Mouse (Mus musculus) heart, embryonic 10.5 days (tissue): ENCODE measurements at regions not wholly inside any gene's neighbourhood (a gene's known extent, or its start where the extent isn't known, plus 50 kb on each side); places are given as distances from the start of the nearest gene placed in this dataset.

Experiments
- DNase-seq: peaks from one replicate; pipeline ENCODE4 v3.0.0-alpha.2; 2017; ENCODE audit warnings: low spot score
- H3K27ac ChIP-seq: fragments of 300-500 bp; sonication (generic); 2 replicates; pipeline ENCODE4 v1.5.1; 2016; ENCODE audit warnings: mild to moderate bottlenecking
- H3K27me3 ChIP-seq: fragments of 300-500 bp; sonication (generic); 2 replicates; pipeline ENCODE4 v1.6.1; 2016; ENCODE audit warnings: mild to moderate bottlenecking; ENCODE audit not compliant: poor library complexity, insufficient read depth, severe bottlenecking
- H3K36me3 ChIP-seq: fragments of 300-500 bp; sonication (generic); 2 replicates; pipeline ENCODE4 v1.6.1; 2016; ENCODE audit warnings: mild to moderate bottlenecking, moderate library complexity
- H3K4me1 ChIP-seq: fragments of 300-500 bp; sonication (generic); 2 replicates; pipeline ENCODE4 v1.6.1; 2016; ENCODE audit warnings: mild to moderate bottlenecking
- H3K4me3 ChIP-seq: fragments of 300-500 bp; sonication (generic); 2 replicates; pipeline ENCODE4 v1.5.1; 2016; ENCODE audit warnings: mild to moderate bottlenecking, moderate library complexity
- H3K9me3 ChIP-seq: fragments of 300-500 bp; sonication (generic); 2 replicates; pipeline ENCODE4 v1.6.1; 2016; ENCODE audit warnings: mild to moderate bottlenecking, moderate library complexity
- WGBS: fragments of 180-500 bp; shearing (Covaris S2); methylation state at CpG from one replicate; pipeline ENCODE4 v1.1.7; 2016; 5-methylcytosine and 5-hydroxymethylcytosine counted together

DNA sequence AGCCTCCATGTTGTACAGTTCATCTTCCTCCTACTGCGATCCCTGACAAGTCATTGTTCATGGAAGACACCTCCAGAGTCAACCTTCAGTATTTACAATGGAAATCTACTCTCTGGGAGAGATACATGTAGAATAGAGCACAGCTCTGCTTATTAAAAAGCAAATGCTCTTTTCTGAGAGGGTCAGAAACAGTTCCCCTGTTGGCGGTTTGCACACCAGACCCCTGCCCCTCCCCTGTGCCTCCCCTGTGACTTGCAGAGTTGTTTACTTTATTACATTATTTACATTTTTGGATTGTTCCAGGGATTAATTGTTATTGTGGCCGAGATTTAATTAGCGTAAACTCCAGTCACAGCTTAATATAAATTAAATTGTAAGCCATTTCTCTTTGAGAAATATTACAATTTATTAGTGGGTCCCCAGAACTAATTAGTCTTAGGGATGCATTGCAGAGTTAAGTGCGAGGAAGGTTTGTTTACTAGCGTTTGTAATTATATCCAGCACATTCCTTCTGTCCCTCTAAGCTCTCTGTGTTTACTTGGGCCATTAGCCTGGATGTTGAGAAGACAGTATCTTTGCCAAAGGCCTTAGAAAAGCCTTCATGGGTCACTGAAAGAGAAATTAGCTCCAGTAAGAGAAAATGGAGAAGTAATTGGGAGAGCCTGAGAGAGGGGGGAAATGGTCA is 337.6 kb upstream of the Sel1l start:
- Histone ChIP-seq H3K4me1 (no peaks in the 10 kb centered on the region), H3K27ac (no peak overlapping the region), H3K36me3 (no peaks in the 10 kb centered on the region), H3K9me3 (no peaks in the 10 kb centered on the region), H3K27me3 (no peaks in the 10 kb centered on the region), H3K4me3 (no peak overlapping the region)
- no peak for DNase-seq
- 82% methylated on average over 6 of the region's 6 CpGs for WGBS

DNA sequence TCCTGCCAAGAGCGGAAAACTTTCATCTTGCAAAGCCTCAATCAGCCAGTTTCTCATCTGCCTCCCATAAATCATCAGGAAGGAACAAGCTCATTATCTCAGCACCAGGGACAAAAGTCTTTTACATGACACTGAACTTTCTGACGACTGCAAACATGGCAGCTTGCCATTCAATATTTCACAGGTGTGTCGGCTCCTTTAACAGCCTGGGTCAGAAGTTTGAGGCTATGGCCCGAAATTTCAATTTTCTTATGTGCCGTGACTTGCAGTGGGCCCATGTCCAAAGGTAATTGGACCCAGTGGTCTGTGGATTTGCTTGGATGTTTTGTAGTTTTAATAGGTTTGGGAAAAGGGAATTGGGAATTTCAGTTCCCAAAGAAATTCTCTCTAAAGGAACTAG is 330.3 kb upstream of the Sel1l start:
- no peaks in the 10 kb centered on the region for H3K4me1 ChIP-seq
- no peaks in the 10 kb centered on the region for H3K36me3 ChIP-seq
- no peak overlapping the region for H3K27ac ChIP-seq
- H3K9me3 ChIP-seq, result no peaks in the 10 kb centered on the region
- no peak overlapping the region for H3K4me3 ChIP-seq
- H3K27me3 ChIP-seq, result no peaks in the 10 kb centered on the region
- no peak for DNase-seq
- WGBS, result 75% methylated on average over 5 of the region's 5 CpGs

DNA sequence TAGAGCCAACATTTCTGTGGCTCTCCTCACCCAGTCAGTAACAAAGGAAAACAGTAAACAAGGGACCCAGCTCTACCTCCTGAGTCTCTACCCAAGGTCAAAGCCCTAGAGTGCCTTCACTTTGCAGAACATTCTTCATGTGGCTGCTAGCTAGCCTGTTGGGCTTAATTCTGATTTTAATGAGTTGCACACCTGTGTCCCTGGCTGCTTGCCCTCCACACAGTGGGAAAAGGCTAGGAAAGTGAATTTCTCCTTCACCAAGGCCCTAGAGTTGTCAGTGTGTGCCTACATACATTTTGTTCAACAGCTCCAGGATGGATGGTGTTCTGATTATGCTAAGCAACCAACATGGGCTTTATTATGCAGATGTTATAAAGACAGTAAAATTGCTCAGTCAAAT is 307.8 kb upstream of the Sel1l start:
- Histone ChIP-seq H3K4me1 (no peaks in the 10 kb centered on the region), H3K36me3 (no peaks in the 10 kb centered on the region), H3K9me3 (no peaks in the 10 kb centered on the region), H3K27me3 (no peaks in the 10 kb centered on the region), H3K4me3 (no peak overlapping the region), H3K27ac (no peak overlapping the region)
- no peak for DNase-seq

DNA sequence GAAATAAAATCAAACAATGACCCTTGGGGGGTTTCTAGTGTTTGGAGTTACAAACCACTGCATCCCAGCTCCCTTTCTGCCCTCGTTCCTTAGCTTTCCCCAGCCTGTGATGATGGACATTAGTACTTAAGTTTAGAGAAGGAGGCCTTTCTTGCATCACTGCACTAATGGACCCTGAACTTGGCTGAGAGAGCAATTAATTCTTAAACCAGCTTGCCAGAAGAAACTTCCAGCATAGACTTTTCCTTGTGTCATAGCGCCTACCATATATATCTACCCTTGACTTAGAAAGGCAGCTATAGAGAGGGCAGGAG is 303.9 kb upstream of the Sel1l start:
- Histone ChIP-seq H3K27me3 (no peaks in the 10 kb centered on the region), H3K4me1 (no peaks in the 10 kb centered on the region), H3K36me3 (no peaks in the 10 kb centered on the region), H3K9me3 (no peaks in the 10 kb centered on the region), H3K4me3 (no peak overlapping the region), H3K27ac (no peak overlapping the region)
- DNase-seq, result no peak
- 82% methylated on average over 2 of the region's 2 CpGs for WGBS

DNA sequence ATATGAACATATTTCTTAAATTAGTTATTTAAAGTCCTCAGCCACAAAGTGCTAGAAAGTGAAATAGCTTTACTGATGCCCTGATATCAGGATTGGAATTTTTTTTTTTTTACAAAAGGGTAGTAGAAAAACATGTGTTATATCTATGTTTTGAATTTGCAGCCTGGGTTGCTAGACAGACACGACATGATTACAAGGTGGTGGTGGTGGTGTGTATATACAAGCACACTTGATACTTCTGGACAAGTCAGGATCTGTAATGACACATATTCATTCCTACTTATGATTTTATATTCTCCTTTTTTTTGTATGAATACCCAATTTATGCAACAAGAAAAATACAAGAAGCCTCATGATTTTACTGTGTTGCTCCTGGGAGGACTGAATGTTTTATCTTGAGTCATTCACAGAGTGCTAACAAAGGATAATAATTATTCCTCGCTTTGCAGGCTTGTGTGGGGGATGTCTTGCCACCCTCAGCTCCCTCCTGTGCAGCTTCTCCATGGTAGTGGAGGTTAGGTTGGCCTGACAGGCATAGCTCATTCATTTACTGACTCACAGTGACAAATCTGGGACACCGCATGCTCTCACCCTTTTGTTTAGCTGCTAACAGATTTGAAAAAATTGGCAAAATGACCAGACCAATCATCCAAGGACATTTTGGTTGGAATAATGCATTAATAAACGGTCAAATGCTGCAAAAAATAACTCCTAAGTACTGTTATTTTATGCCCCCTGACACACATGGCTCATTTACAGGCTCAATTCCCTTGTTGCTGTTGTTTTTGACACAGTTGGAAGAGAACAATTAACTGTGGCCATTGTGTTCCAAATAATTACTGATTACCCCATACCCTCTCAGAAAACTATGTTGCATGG is 303.3 kb upstream of the Sel1l start:
- Histone ChIP-seq H3K4me1 (no peaks in the 10 kb centered on the region), H3K9me3 (no peaks in the 10 kb centered on the region), H3K4me3 (no peak overlapping the region), H3K27ac (no peak overlapping the region), H3K36me3 (no peaks in the 10 kb centered on the region), H3K27me3 (no peaks in the 10 kb centered on the region)
- DNase-seq, result no peak
- 67% methylated on average over 4 of the region's 4 CpGs for WGBS

DNA sequence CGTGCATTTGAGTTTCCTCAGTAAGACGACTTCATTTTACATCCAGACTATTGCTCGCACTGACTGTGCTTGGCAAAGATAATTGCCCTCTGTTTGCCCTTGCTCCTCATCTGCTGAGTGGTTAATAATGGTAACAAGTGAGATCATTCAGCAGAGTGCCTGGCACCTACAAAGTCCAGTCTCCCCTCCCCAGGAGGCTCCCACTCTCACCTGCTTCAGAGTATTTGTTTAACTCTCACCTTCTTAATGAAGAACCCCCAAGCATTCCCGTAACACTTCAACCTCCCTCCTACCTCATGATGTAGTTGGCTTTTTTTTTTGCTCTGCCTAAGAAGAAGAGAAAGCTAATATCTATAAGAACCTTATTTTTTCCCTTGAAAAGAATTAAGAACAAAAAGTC is 288.6 kb upstream of the Sel1l start:
- Histone ChIP-seq H3K4me3 (no peak overlapping the region), H3K4me1 (no peaks in the 10 kb centered on the region), H3K27ac (no peak overlapping the region), H3K36me3 (no peaks in the 10 kb centered on the region), H3K27me3 (no peaks in the 10 kb centered on the region), H3K9me3 (no peaks in the 10 kb centered on the region)
- DNase-seq, result no peak
- 76% methylated on average over 4 of the region's 4 CpGs for WGBS

DNA sequence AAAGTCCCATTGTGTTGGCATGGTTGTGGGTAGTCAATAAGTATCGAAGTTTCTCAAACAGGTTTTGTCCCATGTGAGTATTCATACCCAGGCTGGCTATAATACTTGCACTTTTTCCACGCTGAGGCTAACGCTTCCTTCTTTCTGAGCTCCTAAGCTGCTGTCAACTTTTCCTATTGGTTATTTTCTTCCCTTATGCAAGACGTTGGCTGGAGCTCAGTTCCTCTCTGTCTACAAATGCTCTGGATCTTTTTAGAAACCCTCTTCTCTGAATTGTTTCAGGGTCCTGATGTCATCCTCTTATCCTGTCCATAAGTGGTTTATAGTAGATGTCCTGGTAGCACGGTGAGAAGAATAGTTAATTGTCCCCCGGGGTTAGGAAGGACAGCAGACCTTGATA is 278.7 kb upstream of the Sel1l start:
- H3K4me3 ChIP-seq, result no peak overlapping the region
- DNase-seq, result no peak
- 80% methylated on average over 6 of the region's 6 CpGs for WGBS
- no peaks in the 10 kb centered on the region for H3K9me3 ChIP-seq
- no peaks in the 10 kb centered on the region for H3K27me3 ChIP-seq
- no peaks in the 10 kb centered on the region for H3K36me3 ChIP-seq
- no peak overlapping the region for H3K27ac ChIP-seq
- no peaks in the 10 kb centered on the region for H3K4me1 ChIP-seq

DNA sequence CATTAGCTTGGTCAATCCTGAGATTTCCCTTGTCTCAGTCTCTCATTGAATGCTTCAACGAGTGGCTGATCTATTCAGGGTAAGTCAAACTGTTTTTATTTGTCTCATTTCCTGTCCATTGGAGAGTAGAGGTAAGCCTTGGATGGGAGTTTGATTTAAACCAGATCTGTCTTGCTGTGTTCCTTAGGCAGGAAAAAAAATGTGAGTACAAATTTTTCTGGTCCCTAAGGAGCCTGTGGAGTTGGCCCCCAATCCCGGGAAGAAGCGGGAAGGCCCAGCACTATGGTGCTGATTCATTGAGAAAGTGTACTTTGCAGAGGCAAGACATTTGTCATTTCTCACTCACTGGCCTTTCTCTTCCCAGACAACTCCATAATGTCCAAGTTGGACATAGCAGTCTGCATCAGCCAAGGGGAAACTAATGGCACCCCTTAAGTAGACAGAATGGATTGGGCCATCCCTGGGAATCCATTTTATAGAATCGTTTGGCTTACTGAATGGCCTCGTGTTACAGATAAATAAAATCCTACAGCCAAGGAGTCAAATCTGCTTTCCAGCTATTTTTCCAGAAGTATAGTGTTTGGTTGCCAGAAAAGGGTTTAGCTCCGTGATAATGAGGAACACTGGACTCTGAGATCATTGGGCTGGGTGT is 271.3 kb upstream of the Sel1l start:
- no peak for DNase-seq
- WGBS, result 76% methylated on average over 6 of the region's 6 CpGs

DNA sequence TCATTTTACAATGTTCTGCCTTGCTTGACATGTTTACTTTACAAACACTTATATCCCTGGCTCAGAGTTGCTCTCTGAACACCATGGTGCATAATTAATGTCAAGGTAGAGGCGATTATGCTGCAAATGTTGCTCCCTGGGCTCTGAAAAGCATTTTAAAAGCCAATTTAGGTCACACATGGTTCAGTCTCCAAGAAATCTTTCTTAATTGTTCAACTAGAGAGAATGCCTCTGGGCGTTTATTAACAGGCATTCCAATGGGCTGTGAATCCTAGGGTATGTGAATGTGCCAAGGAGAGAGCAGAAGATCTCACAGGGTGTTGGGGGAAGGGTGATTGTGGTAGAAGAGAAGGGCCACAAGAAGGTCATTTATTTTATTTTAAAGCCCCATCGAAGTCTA is 260.7 kb upstream of the Sel1l start:
- no peak for DNase-seq
- H3K4me3 ChIP-seq, result no peak overlapping the region
- no peak overlapping the region for H3K27ac ChIP-seq
- no peaks in the 10 kb centered on the region for H3K27me3 ChIP-seq
- H3K4me1 ChIP-seq, result no peaks in the 10 kb centered on the region
- H3K9me3 ChIP-seq, result no peaks in the 10 kb centered on the region
- WGBS, result 74% methylated on average over 3 of the region's 3 CpGs
- no peaks in the 10 kb centered on the region for H3K36me3 ChIP-seq

More for the DNA sequence above, 271.3 kb upstream of the Sel1l start:
- no peaks in the 10 kb centered on the region for H3K36me3 ChIP-seq
- H3K9me3 ChIP-seq, result no peaks in the 10 kb centered on the region
- H3K27ac ChIP-seq, result no peak overlapping the region
- H3K4me3 ChIP-seq, result no peak overlapping the region
- no peaks in the 10 kb centered on the region for H3K4me1 ChIP-seq
- H3K27me3 ChIP-seq, result no peaks in the 10 kb centered on the region

DNA sequence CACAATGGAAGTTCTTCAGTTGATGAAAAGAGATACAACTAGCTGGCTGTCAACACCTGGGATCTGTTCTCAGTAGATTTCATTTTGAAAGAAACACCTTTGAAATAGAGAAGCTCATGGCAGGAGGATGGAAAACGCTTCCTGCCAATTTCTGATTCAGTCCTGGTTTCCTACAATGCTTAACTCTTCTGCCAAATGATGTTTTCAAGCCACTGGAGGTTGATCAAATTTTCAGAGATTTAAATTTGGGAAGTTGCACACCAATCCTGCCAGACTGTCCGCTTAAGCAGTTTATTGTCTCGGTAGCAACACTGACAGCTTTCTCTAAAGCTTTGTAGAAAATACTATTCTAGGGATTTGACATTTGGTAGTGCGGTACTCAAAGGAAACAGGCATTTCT is 251.1 kb upstream of the Sel1l start:
- no peak overlapping the region for H3K27ac ChIP-seq
- 78% methylated on average over 4 of the region's 4 CpGs for WGBS
- no peaks in the 10 kb centered on the region for H3K36me3 ChIP-seq
- no peak overlapping the region for H3K4me3 ChIP-seq
- H3K4me1 ChIP-seq, result no peaks in the 10 kb centered on the region
- H3K9me3 ChIP-seq, result no peaks in the 10 kb centered on the region
- no peaks in the 10 kb centered on the region for H3K27me3 ChIP-seq
- DNase-seq, result no peak

DNA sequence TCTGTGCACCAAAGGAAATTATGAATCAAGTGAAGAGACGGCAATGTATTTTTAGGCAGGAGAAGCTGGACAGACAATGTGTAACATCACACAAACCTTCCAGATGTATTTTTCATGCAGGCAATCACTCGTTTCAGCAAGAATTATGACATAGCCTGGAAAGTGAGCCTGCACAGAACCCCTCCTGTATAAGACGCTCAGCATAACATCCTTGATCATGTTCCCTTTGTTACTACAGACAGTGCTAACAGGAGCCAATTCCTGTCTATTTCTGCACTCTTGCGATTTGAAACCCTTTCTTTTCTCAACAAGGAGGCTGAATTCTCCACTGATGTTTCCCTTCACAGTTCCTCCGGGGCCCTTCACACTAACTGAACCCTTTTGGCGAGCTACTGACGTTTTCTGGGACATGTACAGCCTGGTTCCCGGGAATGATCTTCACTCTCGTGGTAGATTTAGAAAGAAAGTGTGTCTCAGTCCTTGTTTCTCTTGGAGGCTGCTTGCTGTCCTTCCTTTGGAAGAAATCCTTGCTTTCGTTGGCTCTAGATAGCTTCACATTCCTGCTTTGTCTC is 243.9 kb upstream of the Sel1l start:
- 76% methylated on average over 10 of the region's 10 CpGs for WGBS
- no peak overlapping the region for H3K4me3 ChIP-seq
- H3K9me3 ChIP-seq, result no peaks in the 10 kb centered on the region
- H3K4me1 ChIP-seq, result no peaks in the 10 kb centered on the region
- no peaks in the 10 kb centered on the region for H3K36me3 ChIP-seq
- no peak for DNase-seq
- H3K27ac ChIP-seq, result no peak overlapping the region
- H3K27me3 ChIP-seq, result no peaks in the 10 kb centered on the region

DNA sequence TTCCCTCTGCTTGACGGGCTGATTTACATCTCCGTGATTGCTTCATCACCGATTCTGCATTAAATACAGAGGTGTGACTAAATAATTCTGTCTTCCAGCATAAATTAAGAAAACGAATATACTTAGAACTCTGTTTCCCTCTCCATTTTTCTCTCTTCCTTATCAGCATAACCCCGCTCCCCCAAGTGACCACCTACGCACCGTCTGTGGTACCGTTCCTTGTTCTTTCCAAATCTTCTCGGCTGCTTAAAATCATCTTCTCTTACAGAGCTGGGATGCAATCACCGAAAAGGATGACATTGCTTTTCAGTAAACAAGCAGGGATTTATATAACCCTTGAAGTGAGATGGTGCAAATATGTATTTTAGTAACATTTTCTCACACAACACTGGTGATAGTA is 224.3 kb upstream of the Sel1l start:
- H3K4me1 ChIP-seq, result no peaks in the 10 kb centered on the region
- H3K27ac ChIP-seq, result no peak overlapping the region
- H3K4me3 ChIP-seq, result no peak overlapping the region
- no peaks in the 10 kb centered on the region for H3K27me3 ChIP-seq
- no peaks in the 10 kb centered on the region for H3K9me3 ChIP-seq
- DNase-seq, result no peak
- no peaks in the 10 kb centered on the region for H3K36me3 ChIP-seq
- 84% methylated on average over 10 of the region's 10 CpGs for WGBS

DNA sequence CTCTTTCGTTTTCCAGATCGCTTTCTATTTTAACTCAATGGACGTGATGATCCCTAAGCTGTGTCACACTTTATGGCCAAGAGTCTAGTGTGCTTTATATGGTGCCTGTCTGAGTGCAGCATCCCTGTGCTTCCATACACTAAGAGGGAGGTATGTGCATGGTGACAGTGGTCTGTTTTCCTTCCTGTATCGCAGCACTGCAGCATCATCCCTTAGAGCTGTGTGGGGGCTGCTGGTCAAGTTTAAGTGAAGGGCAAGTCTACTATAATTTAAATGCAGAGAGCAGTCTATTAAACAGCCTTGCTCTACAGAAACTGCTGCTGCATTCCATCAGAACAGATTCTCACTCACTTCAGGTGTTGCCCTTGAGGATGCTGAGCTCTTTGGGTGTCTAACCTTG is 213.8 kb upstream of the Sel1l start:
- H3K9me3 ChIP-seq, result no peaks in the 10 kb centered on the region
- H3K27ac ChIP-seq, result no peak overlapping the region
- no peak for DNase-seq
- peaks cover 13% of the 10 kb centered on the region for H3K4me1 ChIP-seq
- 79% methylated on average over 4 of the region's 4 CpGs for WGBS
- H3K36me3 ChIP-seq, result no peaks in the 10 kb centered on the region
- H3K27me3 ChIP-seq, result no peaks in the 10 kb centered on the region
- H3K4me3 ChIP-seq, result no peak overlapping the region
